Mouse (Mus musculus) forebrain, embryonic 16.5 days (tissue): ENCODE data around the gene Gmpr. TPM values are rescaled to one million over a fixed set of nuclear protein-coding genes. Genes with fewer than 3 reads are reported as not detected.

Source experiments
- ATAC-seq: fragments of 200-750 bp; cut with Nextera tagmentation; 2 replicates; pipeline ENCODE4 v1.8.0; 2017; ENCODE audit warnings: mild to moderate bottlenecking, moderate library complexity
- H3K27ac ChIP-seq: fragments of 300-500 bp; sonication (generic); 2 replicates; pipeline ENCODE4 v1.5.1; 2014; ENCODE audit warnings: low read length, control low read depth
- H3K27me3 ChIP-seq: fragments of 300-500 bp; sonication (generic); replicated peaks from 2 replicates; pipeline ENCODE4 v1.6.1; 2014; ENCODE audit warnings: low read length; ENCODE audit not compliant: control insufficient read depth, insufficient read depth
- H3K36me3 ChIP-seq: fragments of 300-500 bp; sonication (generic); 2 replicates; pipeline ENCODE4 v1.6.1; 2014; ENCODE audit not compliant: control insufficient read depth, insufficient read depth
- H3K4me1 ChIP-seq: fragments of 300-500 bp; sonication (generic); replicated peaks from 2 replicates; pipeline ENCODE4 v1.6.1; 2014; ENCODE audit warnings: low read length; ENCODE audit not compliant: control insufficient read depth, insufficient read depth
- H3K4me2 ChIP-seq: fragments of 300-500 bp; sonication (generic); 2 replicates; pipeline ENCODE4 v1.6.1; 2014; ENCODE audit warnings: mild to moderate bottlenecking, low read length, control low read depth
- H3K4me3 ChIP-seq: fragments of 300-500 bp; sonication (generic); replicated peaks from 2 replicates; pipeline ENCODE4 v1.5.1; 2014; ENCODE audit warnings: mild to moderate bottlenecking, low read length, control low read depth
- H3K9ac ChIP-seq: fragments of 300-500 bp; sonication (generic); replicated peaks from 2 replicates; pipeline ENCODE4 v1.6.1; 2014; ENCODE audit warnings: low read depth, low read length, control low read depth
- H3K9me3 ChIP-seq: fragments of 300-500 bp; sonication (generic); 2 replicates; pipeline ENCODE4 v1.6.1; 2016; ENCODE audit warnings: low read length; ENCODE audit not compliant: control insufficient read depth
- WGBS: fragments of 180-500 bp; shearing (Covaris S2); extraction: QIAGEN DNeasy Blood & Tissue Kit; methylation state at CpG from one replicate; pipeline ENCODE4 v1.1.7; 2014; 5-methylcytosine and 5-hydroxymethylcytosine counted together
- polyA plus RNA-seq: library from polyadenylated mRNA; unstranded; fragments of >200 nt; fragmentation: Nextera tagmentation; extraction: Ambion mirVana; gene quantifications from 2 replicates; pipeline ENCODE4 v1.2.1, GENCODE M21; 2015

Gene Gmpr
- polyA plus RNA-seq, 1 experiment from 2014 or later = 25.9 TPM

- no peaks in the 10 kb centered on the region for H3K9me3 ChIP-seq
- H3K36me3 ChIP-seq = no peaks in the 10 kb centered on the region
- H3K27me3 ChIP-seq = no peaks in the 10 kb centered on the region
- H3K27ac ChIP-seq = no peak overlapping the region
- peaks cover 15% of the 10 kb centered on the region for H3K4me1 ChIP-seq
- H3K4me2 ChIP-seq = no peak overlapping the region
- H3K9ac ChIP-seq = no peak overlapping the region
- no peak for ATAC-seq
- WGBS = 77% methylated on average over 4 of the region's 4 CpGs
- no peak overlapping the region for H3K4me3 ChIP-seq
Observed at GRCm38 (mm10) chr13:45528787-45529186, 21.5 kb downstream of the Gmpr start.

- Histone ChIP-seq H3K36me3 (no peaks in the 10 kb centered on the region), H3K4me1 (peaks cover 15% of the 10 kb centered on the region), H3K4me3 (no peak overlapping the region), H3K9ac (no peak overlapping the region), H3K9me3 (no peaks in the 10 kb centered on the region), H3K27ac (no peak overlapping the region), H3K4me2 (no peak overlapping the region), H3K27me3 (no peaks in the 10 kb centered on the region)
- 20% methylated on average over 6 of the region's 6 CpGs for WGBS
- 0 out of 2 replicates have a peak, but pooled peaks have one; percentile 33 for ATAC-seq
Observed at GRCm38 (mm10) chr13:45530754-45531153, 23.5 kb downstream of the Gmpr start.

GRCm38 (mm10) chr13:45535731-45536453, 28.6 kb downstream of the Gmpr start:
- WGBS = 87% methylated on average over 9 of the region's 9 CpGs
- Histone ChIP-seq H3K4me2 (no peak overlapping the region), H3K27me3 (no peaks in the 10 kb centered on the region), H3K9ac (no peak overlapping the region), H3K4me1 (peaks cover 5% of the 10 kb centered on the region; the same call in 1 of the 2 replicates), H3K4me3 (no peak overlapping the region), H3K9me3 (no peaks in the 10 kb centered on the region), H3K27ac (no peak overlapping the region), H3K36me3 (no peaks in the 10 kb centered on the region)
- no peak for ATAC-seq

GRCm38 (mm10) chr13:45537110-45537509, 29.9 kb downstream of the Gmpr start:
- Histone ChIP-seq H3K4me3 (no peak overlapping the region), H3K27ac (no peak overlapping the region), H3K9ac (no peak overlapping the region), H3K4me1 (peaks cover 3% of the 10 kb centered on the region; the same call in 1 of the 2 replicates), H3K9me3 (no peaks in the 10 kb centered on the region), H3K27me3 (no peaks in the 10 kb centered on the region), H3K4me2 (no peak overlapping the region), H3K36me3 (no peaks in the 10 kb centered on the region)
- 84% methylated on average over 9 of the region's 9 CpGs for WGBS
- ATAC-seq = no peak

GRCm38 (mm10) chr13:45538091-45538490, 30.8 kb downstream of the Gmpr start:
- Histone ChIP-seq H3K27me3 (no peaks in the 10 kb centered on the region), H3K36me3 (no peaks in the 10 kb centered on the region), H3K9me3 (no peaks in the 10 kb centered on the region), H3K4me1 (peaks cover 3% of the 10 kb centered on the region; the same call in 1 of the 2 replicates), H3K9ac (no peak overlapping the region), H3K27ac (no peak overlapping the region), H3K4me2 (no peak overlapping the region), H3K4me3 (no peak overlapping the region)
- ATAC-seq = no peak
- 80% methylated on average over 9 of the region's 9 CpGs for WGBS

- H3K36me3 ChIP-seq = no peaks in the 10 kb centered on the region
- H3K27me3 ChIP-seq = no peaks in the 10 kb centered on the region
- 23% methylated on average over 10 of the region's 10 CpGs for WGBS
Observed at GRCm38 (mm10) chr13:45538532-45539204, 31.4 kb downstream of the Gmpr start.

GRCm38 (mm10) chr13:45539205-45539568, 31.9 kb downstream of the Gmpr start:
- Histone ChIP-seq H3K4me2 (peak overlapping the region; percentile 57), H3K36me3 (no peaks in the 10 kb centered on the region), H3K4me3 (peak overlapping the region; percentile 36), H3K4me1 (peaks cover 3% of the 10 kb centered on the region; the same call in 1 of the 2 replicates), H3K9ac (peak overlapping the region; percentile 50), H3K27ac (peak overlapping the region; percentile 69), H3K9me3 (no peaks in the 10 kb centered on the region), H3K27me3 (no peaks in the 10 kb centered on the region)
- 2% methylated on average over 10 of the region's 10 CpGs for WGBS
- peak; percentile 92 for ATAC-seq

More at GRCm38 (mm10) chr13:45538532-45539204, 31.4 kb downstream of the Gmpr start:
- peaks cover 3% of the 10 kb centered on the region; the same call in 1 of the 2 replicates for H3K4me1 ChIP-seq
- peak overlapping the region; percentile 36 for H3K4me3 ChIP-seq
- peak overlapping the region; percentile 57 for H3K4me2 ChIP-seq
- H3K9ac ChIP-seq = peak overlapping the region; percentile 50
- no peaks in the 10 kb centered on the region for H3K9me3 ChIP-seq
- ATAC-seq = peak; percentile 93
- peak overlapping the region; percentile 69 for H3K27ac ChIP-seq

- Histone ChIP-seq H3K4me3 (no peak overlapping the region), H3K9me3 (no peaks in the 10 kb centered on the region), H3K4me2 (no peak overlapping the region), H3K27me3 (no peaks in the 10 kb centered on the region), H3K9ac (no peak overlapping the region), H3K4me1 (no peaks in the 10 kb centered on the region), H3K36me3 (no peaks in the 10 kb centered on the region), H3K27ac (no peak overlapping the region)
- 88% methylated on average over 13 of the region's 13 CpGs for WGBS
- ATAC-seq = no peak
Observed at GRCm38 (mm10) chr13:45545974-45546373, 38.7 kb downstream of the Gmpr start.

- no peak overlapping the region for H3K9ac ChIP-seq
- no peak overlapping the region for H3K4me2 ChIP-seq
- H3K27ac ChIP-seq = no peak overlapping the region
- H3K4me1 ChIP-seq = no peaks in the 10 kb centered on the region
- H3K4me3 ChIP-seq = no peak overlapping the region
- H3K36me3 ChIP-seq = no peaks in the 10 kb centered on the region
- 78% methylated on average over 4 of the region's 4 CpGs for WGBS
- no peaks in the 10 kb centered on the region for H3K9me3 ChIP-seq
- H3K27me3 ChIP-seq = no peaks in the 10 kb centered on the region
- ATAC-seq = no peak
Observed at GRCm38 (mm10) chr13:45546946-45547345, 39.7 kb downstream of the Gmpr start.
